Mouse (Mus musculus) midbrain, embryonic 16.5 days (tissue): ENCODE measurements around the gene Atrip. TPM values are rescaled to one million over a fixed set of nuclear protein-coding genes. Genes with fewer than 3 reads are reported as not detected.
A peak's percentile ranks its signal among the peaks of the same experiment; 100 is the strongest.

Experiments used
- ATAC-seq: fragments of 200-750 bp; cut with Nextera tagmentation; 2 replicates; pipeline ENCODE4 v1.8.0; 2017; ENCODE audit warnings: moderate TSS enrichment
- H3K27ac ChIP-seq: fragments of 300-500 bp; sonication (generic); 2 replicates; pipeline ENCODE4 v1.5.1; 2014; ENCODE audit warnings: mild to moderate bottlenecking, low read length, mixed read lengths
- H3K27me3 ChIP-seq: fragments of 300-500 bp; sonication (generic); 2 replicates; pipeline ENCODE4 v1.6.1; 2014; ENCODE audit warnings: low read depth, low read length, mixed read lengths; ENCODE audit not compliant: control insufficient read depth, insufficient read depth
- H3K36me3 ChIP-seq: fragments of 300-500 bp; sonication (generic); 2 replicates; pipeline ENCODE4 v1.6.1; 2014; ENCODE audit warnings: mild to moderate bottlenecking, low read length, moderate library complexity, mixed read lengths; ENCODE audit not compliant: control insufficient read depth, insufficient read depth
- H3K4me1 ChIP-seq: fragments of 300-500 bp; sonication (generic); 2 replicates; pipeline ENCODE4 v1.6.1; 2014; ENCODE audit warnings: mild to moderate bottlenecking, low read length, mixed read lengths; ENCODE audit not compliant: control insufficient read depth, insufficient read depth
- H3K4me2 ChIP-seq: fragments of 300-500 bp; sonication (generic); 2 replicates; pipeline ENCODE4 v1.6.1; 2014; ENCODE audit warnings: mild to moderate bottlenecking, low read length, mixed read lengths
- H3K4me3 ChIP-seq: fragments of 300-500 bp; sonication (generic); 2 replicates; pipeline ENCODE4 v1.5.1; 2014; ENCODE audit warnings: low read depth, mild to moderate bottlenecking, low read length, moderate library complexity, mixed read lengths
- H3K9ac ChIP-seq: fragments of 300-500 bp; sonication (generic); 2 replicates; pipeline ENCODE4 v1.6.1; 2014; ENCODE audit warnings: low read depth, low read length, mixed read lengths
- H3K9me3 ChIP-seq: fragments of 300-500 bp; sonication (generic); replicated peaks from 2 replicates; pipeline ENCODE4 v1.6.1; 2014; ENCODE audit warnings: mild to moderate bottlenecking, low read length, mixed read lengths; ENCODE audit not compliant: control insufficient read depth, poor library complexity, severe bottlenecking
- WGBS: fragments of 180-500 bp; shearing (Covaris S2); extraction: QIAGEN DNeasy Blood & Tissue Kit; methylation state at CpG from one replicate; pipeline ENCODE4 v1.1.7; 2014; 5-methylcytosine and 5-hydroxymethylcytosine counted together
- polyA plus RNA-seq: library from polyadenylated mRNA; unstranded; fragments of >200 nt; fragmentation: Nextera tagmentation; extraction: Ambion mirVana; gene quantifications from 2 replicates; pipeline ENCODE4 v1.2.1, GENCODE M21; 2015

Atrip gene
- polyA plus RNA-seq, 1 experiment from 2014 or later: 31.5 TPM

DNA sequence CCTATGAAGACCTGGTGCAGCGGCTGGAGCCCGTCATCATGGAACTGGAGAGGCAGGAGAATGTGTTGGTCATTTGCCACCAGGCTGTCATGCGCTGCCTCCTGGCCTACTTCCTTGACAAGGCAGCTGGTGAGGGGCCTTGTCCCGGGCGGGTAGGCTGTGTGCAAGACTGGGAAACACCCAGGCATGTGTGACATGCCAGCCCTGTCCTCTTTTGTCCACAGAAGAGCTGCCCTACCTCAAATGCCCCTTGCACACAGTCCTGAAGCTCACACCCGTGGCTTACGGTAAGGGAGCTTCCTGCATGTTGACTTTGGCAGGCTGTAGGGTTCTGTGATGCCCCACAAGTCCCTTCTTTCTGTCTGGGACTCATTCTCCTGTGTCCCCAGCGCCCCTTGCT is 46.4 kb downstream of the Atrip start:
- Histone ChIP-seq H3K27me3 (no peaks in the 10 kb centered on the region), H3K9ac (no peak overlapping the region), H3K36me3 (peaks cover 21% of the 10 kb centered on the region; the same call in 1 of the 2 replicates), H3K27ac (no peak overlapping the region), H3K4me2 (no peak overlapping the region), H3K4me1 (no peaks in the 10 kb centered on the region), H3K4me3 (no peak overlapping the region), H3K9me3 (no peaks in the 10 kb centered on the region)
- ATAC-seq: no peak
- WGBS: 81% methylated on average over 8 of the region's 8 CpGs

- ATAC-seq: no peak
- Histone ChIP-seq H3K4me1 (no peaks in the 10 kb centered on the region), H3K4me3 (no peak overlapping the region), H3K9ac (no peak overlapping the region), H3K36me3 (peaks cover 11% of the 10 kb centered on the region; the same call in 1 of the 2 replicates), H3K27me3 (no peaks in the 10 kb centered on the region), H3K9me3 (no peaks in the 10 kb centered on the region), H3K27ac (no peak overlapping the region), H3K4me2 (no peak overlapping the region)
- 92% methylated on average over 17 of the region's 17 CpGs for WGBS
Measured at GRCm38 (mm10) chr9:109022866-109023685, 50.8 kb downstream of the Atrip start.

DNA sequence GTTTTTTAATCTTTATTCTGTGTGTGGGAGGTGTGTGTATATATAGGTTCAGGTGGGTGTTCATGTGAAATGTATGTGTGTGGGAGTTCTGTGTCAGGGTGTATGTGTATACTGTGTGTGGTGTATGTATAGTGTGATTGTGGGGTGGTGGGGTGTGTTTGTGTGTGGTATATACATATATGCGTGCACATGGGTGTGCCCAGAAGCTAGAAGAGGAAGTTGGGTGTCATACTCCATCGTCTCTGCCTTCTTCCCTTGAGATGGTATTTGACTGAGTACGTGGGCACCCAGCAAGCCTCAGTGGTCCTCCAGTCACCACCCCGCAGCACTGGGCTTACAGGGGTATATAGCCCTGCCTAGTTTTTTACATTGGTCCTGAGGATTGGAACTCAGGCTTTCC is 52.5 kb downstream of the Atrip start:
- no peak overlapping the region for H3K9ac ChIP-seq
- H3K27me3 ChIP-seq: no peaks in the 10 kb centered on the region

DNA sequence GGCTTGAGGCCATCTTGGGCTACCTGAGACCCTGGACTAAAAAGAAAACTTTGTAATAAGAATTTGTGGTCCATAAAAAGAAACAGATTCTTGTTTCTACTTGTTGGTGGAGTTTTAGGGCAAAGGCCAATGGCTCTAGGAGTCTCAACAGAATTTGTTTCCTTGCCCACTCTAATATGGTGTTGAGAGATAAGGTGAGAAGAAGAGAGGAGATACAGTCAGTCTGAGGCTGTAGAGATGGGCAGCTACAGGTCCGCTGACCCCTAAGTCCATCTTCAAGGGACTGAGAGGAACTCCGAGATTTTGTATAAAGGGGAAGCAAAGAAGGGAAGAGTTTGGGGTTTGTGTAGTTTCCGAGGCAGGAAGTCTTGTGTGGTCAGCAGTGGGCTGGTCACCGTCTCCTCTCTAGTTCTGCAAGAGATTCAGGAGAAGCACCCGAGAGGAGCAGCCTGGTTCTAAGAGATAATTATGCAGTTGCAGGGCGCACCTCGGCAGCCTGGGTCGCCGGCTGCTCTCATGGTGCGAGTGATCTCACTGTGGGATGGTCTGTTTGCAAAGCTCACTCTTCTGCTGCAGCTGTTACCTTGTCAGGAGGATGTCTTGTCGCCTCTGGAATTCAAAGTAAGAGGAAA is 56.8 kb downstream of the Atrip start:
- WGBS: 74% methylated on average over 11 of the region's 11 CpGs
- no peak for ATAC-seq
- no peak overlapping the region for H3K4me2 ChIP-seq
- peaks cover 7% of the 10 kb centered on the region for H3K36me3 ChIP-seq
- H3K9ac ChIP-seq: no peak overlapping the region
- no peaks in the 10 kb centered on the region for H3K4me1 ChIP-seq
- H3K27me3 ChIP-seq: no peaks in the 10 kb centered on the region
- no peaks in the 10 kb centered on the region for H3K9me3 ChIP-seq
- H3K27ac ChIP-seq: no peak overlapping the region
- H3K4me3 ChIP-seq: no peak overlapping the region

More for the DNA sequence above, 52.5 kb downstream of the Atrip start:
- no peak overlapping the region for H3K4me3 ChIP-seq
- H3K9me3 ChIP-seq: no peaks in the 10 kb centered on the region
- H3K4me1 ChIP-seq: no peaks in the 10 kb centered on the region
- 80% methylated on average over 4 of the region's 4 CpGs for WGBS
- no peak for ATAC-seq
- H3K4me2 ChIP-seq: no peak overlapping the region
- H3K36me3 ChIP-seq: peaks cover 9% of the 10 kb centered on the region; the same call in 1 of the 2 replicates
- no peak overlapping the region for H3K27ac ChIP-seq

- peaks cover 12% of the 10 kb centered on the region for H3K36me3 ChIP-seq
Measured at GRCm38 (mm10) chr9:109015397-109015796, 58.5 kb downstream of the Atrip start.

GRCm38 (mm10) chr9:109010316-109010690 is 63.6 kb downstream of the Atrip start:
- no peaks in the 10 kb centered on the region for H3K9me3 ChIP-seq
- peaks cover 25% of the 10 kb centered on the region for H3K36me3 ChIP-seq
- H3K4me3 ChIP-seq: no peak overlapping the region
- H3K9ac ChIP-seq: no peak overlapping the region
- H3K27ac ChIP-seq: no peak overlapping the region
- H3K27me3 ChIP-seq: no peaks in the 10 kb centered on the region
- no peak for ATAC-seq
- H3K4me2 ChIP-seq: no peak overlapping the region
- WGBS: 91% methylated on average over 14 of the region's 14 CpGs
- no peaks in the 10 kb centered on the region for H3K4me1 ChIP-seq

More at GRCm38 (mm10) chr9:109015397-109015796, 58.5 kb downstream of the Atrip start:
- Histone ChIP-seq H3K9ac (no peak overlapping the region), H3K27ac (no peak overlapping the region), H3K9me3 (no peaks in the 10 kb centered on the region), H3K27me3 (no peaks in the 10 kb centered on the region), H3K4me1 (no peaks in the 10 kb centered on the region), H3K4me2 (no peak overlapping the region), H3K4me3 (no peak overlapping the region)
- ATAC-seq: no peak
- 78% methylated on average over 8 of the region's 8 CpGs for WGBS

GRCm38 (mm10) chr9:109009636-109010315 is 64.1 kb downstream of the Atrip start:
- no peak for ATAC-seq
- no peak overlapping the region for H3K27ac ChIP-seq
- H3K9me3 ChIP-seq: no peaks in the 10 kb centered on the region
- no peaks in the 10 kb centered on the region for H3K4me1 ChIP-seq
- H3K4me2 ChIP-seq: no peak overlapping the region
- H3K9ac ChIP-seq: no peak overlapping the region
- no peaks in the 10 kb centered on the region for H3K27me3 ChIP-seq
- 66% methylated on average over 17 of the region's 17 CpGs for WGBS
- H3K36me3 ChIP-seq: peaks cover 25% of the 10 kb centered on the region
- no peak overlapping the region for H3K4me3 ChIP-seq

DNA sequence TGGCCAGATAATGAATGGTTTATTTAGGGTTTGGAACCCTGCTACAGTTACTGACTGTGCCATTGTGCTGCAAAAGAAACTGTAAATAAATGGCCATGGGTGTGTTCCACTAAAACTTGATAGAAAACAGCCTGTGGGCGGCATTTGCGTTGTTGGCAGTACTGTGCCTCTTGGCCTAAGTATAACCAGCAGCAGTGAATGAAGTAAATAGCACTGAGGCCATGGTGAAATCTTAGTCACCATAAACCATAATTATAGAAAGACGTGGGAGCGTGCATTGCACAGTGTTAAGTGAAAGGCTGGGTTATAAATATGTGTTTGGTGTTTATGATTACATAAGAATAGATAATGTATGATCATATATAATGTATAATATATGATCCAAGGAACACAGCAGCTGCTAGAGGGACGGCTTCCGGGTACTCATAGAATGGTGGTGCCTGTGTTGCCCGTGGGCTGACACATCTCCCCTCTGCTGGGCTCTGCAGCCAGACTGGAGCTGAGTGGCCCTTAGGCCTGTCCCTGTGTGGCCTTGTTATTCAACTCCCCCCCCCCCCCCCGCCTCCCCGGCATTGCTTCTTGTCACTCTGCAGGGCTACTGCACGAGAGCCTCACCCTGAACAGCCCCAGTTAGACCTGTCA is 64.8 kb downstream of the Atrip start:
- peak overlapping the region; percentile 10; the same call in 1 of the 2 replicates for H3K9ac ChIP-seq
- H3K4me1 ChIP-seq: no peaks in the 10 kb centered on the region
- no peak for ATAC-seq
- no peak overlapping the region for H3K27ac ChIP-seq
- peaks cover 25% of the 10 kb centered on the region for H3K36me3 ChIP-seq
- H3K4me2 ChIP-seq: no peak overlapping the region
- H3K9me3 ChIP-seq: no peaks in the 10 kb centered on the region
- H3K4me3 ChIP-seq: no peak overlapping the region
- H3K27me3 ChIP-seq: no peaks in the 10 kb centered on the region
- WGBS: 73% methylated on average over 10 of the region's 10 CpGs
